Mouse (Mus musculus) kidney, embryonic 14.5 days (tissue): ENCODE results near the gene Fxyd2. TPM values are rescaled to one million over a fixed set of nuclear protein-coding genes. Genes with fewer than 3 reads are reported as not detected.

ENCODE experiments used
- ATAC-seq: fragments of 200-750 bp; cut with Nextera tagmentation; 2 replicates; pipeline ENCODE4 v1.8.0; 2017; ENCODE audit warnings: moderate number of reproducible peaks, mild to moderate bottlenecking, moderate TSS enrichment, moderate library complexity; ENCODE audit not compliant: low FRiP score, low TSS enrichment
- H3K27ac ChIP-seq: fragments of 300-500 bp; sonication (generic); 2 replicates; pipeline ENCODE4 v1.5.1; 2014; ENCODE audit warnings: low read depth, mild to moderate bottlenecking, low read length, moderate library complexity, mixed read lengths
- H3K27me3 ChIP-seq: fragments of 300-500 bp; sonication (generic); 2 replicates; pipeline ENCODE4 v1.6.1; 2014; ENCODE audit warnings: mild to moderate bottlenecking, low read length; ENCODE audit not compliant: control insufficient read depth, insufficient read depth
- H3K36me3 ChIP-seq: fragments of 300-500 bp; sonication (generic); 2 replicates; pipeline ENCODE4 v1.6.1; 2014; ENCODE audit warnings: low read length, mixed read lengths; ENCODE audit not compliant: control insufficient read depth, insufficient read depth
- H3K4me1 ChIP-seq: fragments of 300-500 bp; sonication (generic); 2 replicates; pipeline ENCODE4 v1.6.1; 2014; ENCODE audit warnings: low read length, mixed read lengths; ENCODE audit not compliant: control insufficient read depth, insufficient read depth
- H3K4me2 ChIP-seq: fragments of 300-500 bp; sonication (generic); replicated peaks from 2 replicates; pipeline ENCODE4 v1.6.1; 2014; ENCODE audit warnings: low read depth, mild to moderate bottlenecking, low read length
- H3K4me3 ChIP-seq: fragments of 300-500 bp; sonication (generic); 2 replicates; pipeline ENCODE4 v1.5.1; 2014; ENCODE audit warnings: mild to moderate bottlenecking, low read length
- H3K9ac ChIP-seq: fragments of 300-500 bp; sonication (generic); 2 replicates; pipeline ENCODE4 v1.6.1; 2014; ENCODE audit warnings: low read depth, mild to moderate bottlenecking, low read length, moderate library complexity
- H3K9me3 ChIP-seq: fragments of 300-500 bp; sonication (generic); 2 replicates; pipeline ENCODE4 v1.6.1; 2016; ENCODE audit warnings: low read length; ENCODE audit not compliant: control insufficient read depth
- WGBS: fragments of 180-500 bp; shearing (Covaris S2); extraction: QIAGEN DNeasy Blood & Tissue Kit; methylation state at CpG from one replicate; pipeline ENCODE4 v1.1.7; 2014; 5-methylcytosine and 5-hydroxymethylcytosine counted together
- polyA plus RNA-seq: library from polyadenylated mRNA; unstranded; fragments of >200 nt; fragmentation: Nextera tagmentation; extraction: Ambion mirVana; gene quantifications from 2 replicates; pipeline ENCODE4 v1.2.1, GENCODE M21; 2014

The Fxyd2 gene
- polyA plus RNA-seq, 1 experiment from 2014 or later: 153 TPM

DNA sequence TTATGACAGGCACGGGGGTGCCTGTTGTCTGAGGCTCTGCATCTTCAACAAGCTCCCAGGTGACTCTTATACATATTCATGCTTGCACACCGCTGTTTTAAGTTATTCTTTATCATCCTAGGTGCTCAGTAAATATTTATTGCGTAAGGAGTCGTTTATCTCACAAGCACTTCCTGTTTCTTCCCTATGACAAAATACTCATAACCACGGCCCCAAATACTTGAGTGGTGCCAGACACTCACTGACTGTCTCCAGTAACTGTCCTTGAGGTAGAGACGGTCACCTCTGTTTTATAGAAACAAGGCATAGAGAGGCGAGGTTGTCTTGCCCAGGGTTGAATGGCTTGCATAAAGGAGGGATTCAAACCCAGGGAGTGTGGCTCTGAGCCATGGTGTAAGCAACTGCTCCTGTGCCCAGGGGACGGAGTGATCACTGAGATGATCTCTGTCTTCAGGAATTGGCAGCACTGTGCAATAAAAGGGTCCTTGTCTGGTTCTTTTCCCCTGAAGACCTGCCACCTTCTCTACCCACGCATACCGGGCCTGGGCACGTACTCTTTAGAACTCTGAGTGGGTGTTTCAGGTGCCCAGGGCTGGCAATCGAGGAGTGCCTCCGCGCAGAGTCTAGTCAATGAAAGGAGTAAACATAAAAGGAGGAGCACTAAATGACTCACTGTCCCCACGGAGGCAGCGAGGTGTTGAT, 40.8 kb downstream of the Fxyd2 start:
- 81% methylated on average over 16 of the region's 16 CpGs for WGBS
- Histone ChIP-seq H3K9ac (no peak overlapping the region), H3K36me3 (no peaks in the 10 kb centered on the region), H3K4me2 (no peak overlapping the region), H3K27ac (no peak overlapping the region), H3K4me1 (no peaks in the 10 kb centered on the region), H3K9me3 (no peaks in the 10 kb centered on the region), H3K4me3 (no peak overlapping the region), H3K27me3 (no peaks in the 10 kb centered on the region; the same call in 1 of the 2 replicates)
- no peak for ATAC-seq

DNA sequence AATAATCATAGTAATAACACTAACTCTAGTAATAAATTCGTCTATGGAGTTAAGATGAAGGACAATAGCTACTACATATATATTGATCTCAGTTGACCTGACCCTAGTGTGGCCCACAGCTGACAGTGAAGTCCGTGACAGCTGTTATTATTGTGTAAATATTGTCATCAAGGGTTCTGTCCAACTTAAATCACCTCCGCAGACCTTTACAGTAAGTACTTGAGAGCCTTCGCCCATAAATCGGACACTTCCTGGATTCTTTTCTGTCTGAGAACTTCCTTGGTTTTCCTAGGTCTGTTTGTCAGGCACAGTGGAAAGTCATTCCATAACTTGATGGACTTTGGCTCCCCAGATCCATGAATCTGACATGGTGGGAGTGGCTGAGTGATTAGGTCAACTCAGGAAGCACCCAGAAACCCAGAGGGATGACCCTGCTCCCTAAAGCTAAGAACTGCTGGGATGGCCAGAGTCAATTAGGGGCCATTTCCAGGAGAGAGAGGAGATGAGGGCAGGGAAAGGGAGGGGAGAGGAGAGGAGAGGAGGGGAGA, 44.9 kb downstream of the Fxyd2 start:
- Histone ChIP-seq H3K27me3 (peaks cover 6% of the 10 kb centered on the region; the same call in 1 of the 2 replicates), H3K36me3 (no peaks in the 10 kb centered on the region), H3K4me3 (no peak overlapping the region), H3K4me2 (no peak overlapping the region), H3K4me1 (no peaks in the 10 kb centered on the region), H3K27ac (no peak overlapping the region), H3K9me3 (no peaks in the 10 kb centered on the region), H3K9ac (no peak overlapping the region)
- no peak for ATAC-seq
- WGBS: 71% methylated on average over 5 of the region's 5 CpGs

DNA sequence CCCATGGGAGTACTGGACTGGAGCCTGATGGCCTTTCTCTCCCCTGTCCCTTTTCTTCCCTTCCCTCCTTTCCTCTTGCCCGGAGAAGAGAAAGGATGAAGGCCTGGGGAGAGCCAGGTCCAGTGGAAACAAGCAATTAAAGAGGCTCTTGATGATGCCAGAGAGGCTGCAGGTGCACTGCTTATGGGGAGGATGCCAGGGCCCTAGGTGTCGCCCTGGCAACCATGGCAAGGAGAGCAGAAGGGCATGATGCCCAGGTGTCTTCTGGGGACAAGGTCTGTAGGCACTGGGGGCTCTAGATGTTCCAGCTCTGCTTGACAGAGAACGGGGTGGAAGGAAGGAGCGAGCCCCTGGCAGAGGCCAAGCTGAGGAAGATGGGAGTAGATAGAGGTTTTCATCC, 50.2 kb downstream of the Fxyd2 start:
- H3K9ac ChIP-seq: no peak overlapping the region
- WGBS: 84% methylated on average over 4 of the region's 4 CpGs
- no peak for ATAC-seq
- no peak overlapping the region for H3K27ac ChIP-seq
- no peak overlapping the region for H3K4me2 ChIP-seq
- no peaks in the 10 kb centered on the region for H3K36me3 ChIP-seq
- H3K4me1 ChIP-seq: no peaks in the 10 kb centered on the region
- H3K9me3 ChIP-seq: no peaks in the 10 kb centered on the region
- 0 out of 2 replicates have a peak, but pooled peaks cover 6% of the 10 kb centered on the region for H3K27me3 ChIP-seq
- no peak overlapping the region for H3K4me3 ChIP-seq

DNA sequence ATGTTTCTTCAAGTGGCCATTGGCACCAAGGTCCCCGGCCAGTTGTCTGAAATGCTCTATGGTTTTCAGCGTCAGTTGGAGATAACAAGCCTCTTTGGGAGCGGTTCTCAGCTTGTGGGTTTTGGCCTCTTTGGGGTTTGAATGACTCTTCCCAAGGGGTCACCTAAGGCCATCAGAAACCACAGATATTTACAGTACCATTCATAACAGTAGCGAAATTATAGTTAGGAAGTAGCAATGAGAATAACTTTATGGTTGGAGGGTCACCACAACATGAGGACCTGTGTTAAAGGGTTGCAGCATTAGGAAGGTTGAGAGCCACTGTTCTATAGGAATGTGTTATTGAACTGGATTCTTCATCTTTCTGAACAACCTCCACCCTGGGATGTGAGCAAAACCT, 51.9 kb downstream of the Fxyd2 start:
- WGBS: 91% methylated on average over 4 of the region's 4 CpGs

DNA sequence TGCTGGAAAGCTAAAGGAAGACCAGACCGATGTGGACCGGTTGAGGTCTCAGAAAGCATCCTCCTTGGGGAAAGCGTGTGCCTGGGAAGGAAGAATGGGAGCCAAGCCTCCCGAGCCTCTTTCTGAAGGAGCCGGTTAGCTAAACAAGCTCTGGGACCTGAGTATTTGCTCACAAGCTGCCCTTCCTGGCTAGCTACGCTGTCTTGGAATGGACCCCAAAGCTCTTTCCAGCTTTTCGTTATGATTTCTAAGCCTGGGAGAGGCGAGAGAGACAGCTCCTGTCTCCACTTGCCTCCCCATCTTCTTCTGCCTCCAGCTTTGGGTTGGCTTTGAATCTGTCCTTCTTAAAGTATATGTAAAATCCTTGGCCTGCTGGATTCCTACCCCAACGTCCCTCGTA, 54.6 kb downstream of the Fxyd2 start:
- H3K27ac ChIP-seq: no peak overlapping the region

More for the DNA sequence above, 51.9 kb downstream of the Fxyd2 start:
- Histone ChIP-seq H3K9me3 (no peaks in the 10 kb centered on the region), H3K4me3 (no peak overlapping the region), H3K36me3 (no peaks in the 10 kb centered on the region), H3K27me3 (0 out of 2 replicates have a peak, but pooled peaks cover 6% of the 10 kb centered on the region), H3K4me2 (no peak overlapping the region), H3K9ac (no peak overlapping the region), H3K4me1 (no peaks in the 10 kb centered on the region), H3K27ac (no peak overlapping the region)
- ATAC-seq: no peak

DNA sequence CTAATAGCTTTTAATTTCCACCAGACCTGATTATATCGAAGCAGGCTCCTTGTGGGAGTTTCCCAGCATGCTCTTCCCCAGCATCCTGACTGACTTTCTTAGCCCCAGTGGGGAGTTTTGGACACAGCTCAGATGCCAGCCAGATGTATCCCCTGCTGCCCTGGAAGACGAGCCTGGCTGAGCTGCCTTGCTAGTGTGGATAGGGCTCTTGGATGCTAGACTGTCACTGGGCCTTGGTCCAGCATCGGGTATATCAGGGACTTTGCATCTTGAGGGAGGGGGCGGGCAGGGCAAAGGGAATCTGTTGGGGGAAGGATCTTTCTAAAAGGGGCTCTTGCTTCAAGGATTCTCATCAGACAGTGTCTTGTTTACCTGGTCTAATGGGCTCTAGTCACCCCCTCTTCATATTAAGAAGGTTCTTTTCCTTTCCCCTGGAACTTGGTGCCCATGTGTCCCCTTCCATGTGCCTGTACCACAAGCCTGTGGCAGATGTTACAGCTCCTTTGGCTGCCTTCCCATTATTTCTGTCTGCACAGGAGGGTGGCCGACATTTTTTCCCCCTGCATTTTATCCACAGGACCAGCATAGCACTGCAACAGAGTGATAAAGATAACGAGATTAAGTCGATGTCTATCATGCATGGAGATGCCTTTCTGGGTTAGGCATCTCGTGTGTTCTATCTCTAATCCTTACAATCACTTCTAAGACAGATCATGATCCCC, 55.6 kb downstream of the Fxyd2 start:
- no peak overlapping the region for H3K4me3 ChIP-seq
- no peak for ATAC-seq
- no peak overlapping the region for H3K4me2 ChIP-seq
- 78% methylated on average over 8 of the region's 8 CpGs for WGBS
- no peaks in the 10 kb centered on the region for H3K27me3 ChIP-seq
- no peaks in the 10 kb centered on the region for H3K9me3 ChIP-seq
- no peaks in the 10 kb centered on the region for H3K4me1 ChIP-seq
- H3K36me3 ChIP-seq: no peaks in the 10 kb centered on the region
- H3K9ac ChIP-seq: no peak overlapping the region
- H3K27ac ChIP-seq: no peak overlapping the region

More for the DNA sequence above, 54.6 kb downstream of the Fxyd2 start:
- ATAC-seq: no peak
- H3K36me3 ChIP-seq: no peaks in the 10 kb centered on the region
- no peak overlapping the region for H3K4me3 ChIP-seq
- H3K4me2 ChIP-seq: no peak overlapping the region
- no peaks in the 10 kb centered on the region for H3K9me3 ChIP-seq
- no peak overlapping the region for H3K9ac ChIP-seq
- no peaks in the 10 kb centered on the region for H3K4me1 ChIP-seq
- no peaks in the 10 kb centered on the region for H3K27me3 ChIP-seq
- WGBS: 87% methylated on average over 10 of the region's 10 CpGs

DNA sequence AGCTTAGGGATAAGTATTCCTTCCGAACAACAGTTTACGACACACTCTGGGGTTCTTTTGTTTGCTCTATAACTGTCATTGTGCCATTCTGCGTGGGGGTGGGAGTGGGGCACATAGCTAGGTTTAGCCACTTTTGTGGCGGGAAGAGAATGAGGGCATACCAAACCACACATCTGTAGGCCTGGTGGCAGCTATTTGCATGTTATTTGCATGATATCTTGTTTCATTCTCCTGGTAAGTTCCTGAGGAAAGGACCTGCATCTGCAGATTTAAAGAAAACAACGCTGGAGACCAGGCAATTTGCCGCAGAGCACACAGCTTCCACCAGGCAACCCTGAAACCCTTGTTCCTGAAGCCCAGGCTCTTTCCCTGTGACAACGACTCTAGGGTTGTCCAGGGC, 57.7 kb downstream of the Fxyd2 start:
- no peak overlapping the region for H3K9ac ChIP-seq
- H3K4me2 ChIP-seq: no peak overlapping the region
- H3K27me3 ChIP-seq: no peaks in the 10 kb centered on the region
- H3K4me1 ChIP-seq: no peaks in the 10 kb centered on the region
- no peaks in the 10 kb centered on the region for H3K9me3 ChIP-seq
- 26% methylated on average over 7 of the region's 7 CpGs for WGBS
- no peak overlapping the region for H3K27ac ChIP-seq
- no peak overlapping the region for H3K4me3 ChIP-seq
- ATAC-seq: no peak
- no peaks in the 10 kb centered on the region for H3K36me3 ChIP-seq

DNA sequence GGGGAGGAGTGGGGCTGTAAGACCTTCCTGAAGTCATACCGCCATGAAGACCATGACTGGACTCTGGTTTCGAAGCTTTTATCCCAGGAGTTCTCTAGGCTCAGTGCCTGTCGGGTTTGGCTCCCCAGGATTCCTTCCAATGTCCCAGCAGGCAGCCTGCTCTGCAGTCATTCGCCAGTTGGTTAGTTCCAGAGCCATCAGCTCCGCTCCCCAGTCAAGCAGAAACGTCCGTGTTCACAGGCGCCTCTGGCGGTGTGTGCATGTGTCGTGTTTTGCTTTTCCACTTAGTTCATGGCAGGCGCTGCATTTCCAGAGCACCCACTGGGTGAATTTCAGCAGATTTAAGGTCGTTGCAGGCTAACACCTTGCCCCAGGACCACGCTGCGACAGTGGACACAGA, 58.9 kb downstream of the Fxyd2 start:
- Histone ChIP-seq H3K27me3 (no peaks in the 10 kb centered on the region), H3K9ac (no peak overlapping the region), H3K36me3 (no peaks in the 10 kb centered on the region), H3K4me3 (no peak overlapping the region), H3K27ac (no peak overlapping the region), H3K4me1 (no peaks in the 10 kb centered on the region), H3K9me3 (no peaks in the 10 kb centered on the region; the same call in 1 of the 2 replicates), H3K4me2 (no peak overlapping the region)
- WGBS: 57% methylated on average over 14 of the region's 14 CpGs
- ATAC-seq: no peak
